ENCODE assay signal across 9 mouse cellular contexts in the genomic region with DNA sequence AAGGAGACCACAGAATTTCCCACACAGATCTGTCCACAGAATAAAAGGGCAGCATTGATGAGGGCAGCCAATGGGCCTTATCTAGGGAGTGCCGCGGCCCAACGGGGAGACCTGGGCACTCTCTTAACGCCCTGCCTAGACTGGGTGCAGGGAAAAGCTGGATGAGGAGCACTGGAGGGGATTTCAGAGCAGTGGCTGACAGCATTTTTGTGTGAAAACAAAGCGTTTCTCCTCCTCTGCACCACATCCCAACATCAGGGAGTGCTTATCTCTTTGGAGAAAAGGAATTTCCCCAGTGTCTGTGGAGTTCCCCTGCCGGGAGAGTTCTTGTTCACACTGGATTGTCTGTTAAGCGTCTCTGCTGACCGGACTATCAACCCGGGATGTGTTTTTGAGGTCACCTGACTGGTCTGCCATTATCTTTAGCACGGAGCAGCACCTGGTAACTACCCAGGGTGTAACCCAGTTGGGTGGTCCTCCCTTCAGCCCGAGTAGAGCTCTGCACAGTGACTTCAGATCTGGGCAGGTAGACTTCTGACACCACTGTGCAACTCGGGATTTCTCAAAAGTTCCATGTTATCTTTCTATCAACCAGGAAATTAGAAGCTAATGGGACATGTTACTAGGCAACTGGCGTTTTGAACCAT. TPM values are rescaled to one million over a fixed set of nuclear protein-coding genes. Genes with fewer than 3 reads are reported as not detected.
DNase-seq lines count a peak whose midpoint lies in the region; ATAC-seq and TF ChIP-seq lines count a peak whose summit lies in the region.
"Had no signal": no experiment of that assay in that cellular context is flagged by ENCODE, and none has a peak within 500 bp of the region (broad histone marks: within the 10 kb centered on the region; RNA-seq: fewer than 3 reads in every experiment).

No protein-coding gene starts in this region.

- no peak for TF ChIP-seq CTCF in lung, postnatal 0 days (IDR thresholded peaks at IDR 0.05)

- no peak for TF ChIP-seq EP300 in lung, postnatal 0 days (IDR thresholded peaks at IDR 0.05)

- H3K4me2 ChIP-seq in lung, postnatal 0 days (replicated peaks; ENCODE audit: low read depth, low read length), result peak overlapping the region; percentile 35
- H3K4me2 ChIP-seq in hindbrain, embryonic 11.5 days (replicated peaks; ENCODE audit: low read depth, low read length), result no peak overlapping the region
- peak overlapping the region; percentile 29 for H3K4me2 ChIP-seq in midbrain, embryonic 12.5 days (replicated peaks)

- no peaks in the 10 kb centered on the region for H3K9me3 ChIP-seq in lung, postnatal 0 days (ENCODE audit: low read length)
- H3K9me3 ChIP-seq in hindbrain, embryonic 11.5 days (ENCODE audit: control insufficient read depth, low read length), result no peaks in the 10 kb centered on the region
- no peaks in the 10 kb centered on the region for H3K9me3 ChIP-seq in midbrain, embryonic 12.5 days

- no peak overlapping the region for H3K4me3 ChIP-seq in lung, postnatal 0 days (ENCODE audit: low read depth, low read length)
- H3K4me3 ChIP-seq in hindbrain, embryonic 11.5 days (ENCODE audit: low read depth, low read length), result no peak overlapping the region
- no peak overlapping the region for H3K4me3 ChIP-seq in midbrain, embryonic 12.5 days

- no peak overlapping the region for H3K9ac ChIP-seq in lung, postnatal 0 days (replicated peaks; ENCODE audit: low read depth)
- H3K9ac ChIP-seq in hindbrain, embryonic 11.5 days (ENCODE audit: low read depth, low read length), result no peak overlapping the region
- H3K9ac ChIP-seq in midbrain, embryonic 12.5 days (replicated peaks), result no peak overlapping the region

- no peak overlapping the region for H3K27ac ChIP-seq in lung, postnatal 0 days (ENCODE audit: low read length)
- no peak overlapping the region for H3K27ac ChIP-seq in hindbrain, embryonic 11.5 days (ENCODE audit: low read depth, low read length)
- H3K27ac ChIP-seq in midbrain, embryonic 12.5 days (replicated peaks), result no peak overlapping the region
- H3K27ac ChIP-seq: macrophage had no signal

- DNase-seq in lung, postnatal 0 days (ENCODE audit: low spot score), result no peak
- DNase-seq in lung, postnatal 14 days, result no peak
- peak; percentile 39 for DNase-seq in hindbrain, embryonic 11.5 days (ENCODE audit: low spot score)
- DNase-seq in thymus, postnatal 14 days, result no peak
- DNase-seq in cerebellum, postnatal 25 days, result no peak
- no peak for DNase-seq in cerebellum, adult 8-10 months
- DNase-seq: gastrocnemius, postnatal 36 days had no signal

- 5% methylated on average over 13 of the region's 13 CpGs for WGBS in lung, postnatal 0 days
- WGBS in hindbrain, embryonic 11.5 days, result 9% methylated on average over 13 of the region's 13 CpGs
- 10% methylated on average over 13 of the region's 13 CpGs for WGBS in midbrain, embryonic 12.5 days

- H3K27me3 ChIP-seq in lung, postnatal 0 days (replicated peaks; ENCODE audit: insufficient read depth, low read length), result no peaks in the 10 kb centered on the region
- H3K27me3 ChIP-seq in hindbrain, embryonic 11.5 days (ENCODE audit: control insufficient read depth, insufficient read depth, low read length), result no peaks in the 10 kb centered on the region
- H3K27me3 ChIP-seq in midbrain, embryonic 12.5 days, result no peaks in the 10 kb centered on the region

- ATAC-seq in lung, postnatal 0 days, result no peak
- ATAC-seq in hindbrain, embryonic 11.5 days (ENCODE audit: low FRiP score), result peak; percentile 39; the same call in 1 of the 2 replicates
- ATAC-seq in midbrain, embryonic 12.5 days (ENCODE audit: low FRiP score, low read depth), result peak; percentile 69

- H3K4me1 ChIP-seq in lung, postnatal 0 days (ENCODE audit: insufficient read depth, low read depth, low read length), result peaks cover 5% of the 10 kb centered on the region; the same call in 1 of the 2 replicates
- no peaks in the 10 kb centered on the region for H3K4me1 ChIP-seq in hindbrain, embryonic 11.5 days (replicated peaks; ENCODE audit: control insufficient read depth, insufficient read depth, low read length)
- peaks cover 4% of the 10 kb centered on the region; the same call in 1 of the 2 replicates for H3K4me1 ChIP-seq in midbrain, embryonic 12.5 days

- no peaks in the 10 kb centered on the region for H3K36me3 ChIP-seq in lung, postnatal 0 days (ENCODE audit: insufficient read depth, low read length)
- H3K36me3 ChIP-seq in hindbrain, embryonic 11.5 days (ENCODE audit: control insufficient read depth, insufficient read depth, low read length), result no peaks in the 10 kb centered on the region
- H3K36me3 ChIP-seq in midbrain, embryonic 12.5 days, result no peaks in the 10 kb centered on the region

RNA-seq across cellular contexts. Expression of a gene that starts 50.7 kb away (rescaled TPM):
- 12.2 and 15.7 TPM in 2 replicates for polyA plus RNA-seq in lung, postnatal 0 days (2015; fragmentation: Nextera tagmentation; extraction: Ambion mirVana)
- 19.4 and 27.5 TPM in 2 replicates for polyA plus RNA-seq in hindbrain, embryonic 11.5 days (2014; fragmentation: Nextera tagmentation; extraction: Ambion mirVana)
- polyA plus RNA-seq in midbrain, embryonic 12.5 days (2016; fragmentation: Nextera tagmentation; extraction: Ambion mirVana), result 20.1 and 23.7 TPM in 2 replicates
